ENCODE assay signal across 13 mouse cellular contexts in genomic region chr11:69878399-69878798, GRCm38 (mm10). TPM values are rescaled to one million over a fixed set of nuclear protein-coding genes. Genes with fewer than 3 reads are reported as not detected.
DNase-seq lines count a peak whose midpoint lies in the region; ATAC-seq and TF ChIP-seq lines count a peak whose summit lies in the region.
"Had no signal": no experiment of that assay in that cellular context is flagged by ENCODE, and none has a peak within 500 bp of the region (broad histone marks: within the 10 kb centered on the region; RNA-seq: fewer than 3 reads in every experiment).

No protein-coding gene starts in this region.

- no peak for TF ChIP-seq EP300 in stomach, postnatal 0 days (optimal IDR thresholded peaks at IDR 0.05)

- no peak overlapping the region for H3K27ac ChIP-seq in intestine, embryonic 15.5 days
- H3K27ac ChIP-seq in intestine, postnatal 0 days (ENCODE audit: low read depth, low read length) = no peak overlapping the region
- peak overlapping the region; percentile 96 for H3K27ac ChIP-seq in embryonic fibroblast, embryonic 13.5 days (ENCODE audit: insufficient read depth, low read length)
- H3K27ac ChIP-seq in stomach, postnatal 0 days (replicated peaks) = peak overlapping the region; percentile 93
- H3K27ac ChIP-seq: limb, embryonic 12.5 days; midbrain, embryonic 15.5 days had no signal

- ATAC-seq in intestine, embryonic 15.5 days = no peak
- ATAC-seq in intestine, postnatal 0 days = no peak
- ATAC-seq in stomach, postnatal 0 days (ENCODE audit: low FRiP score, low TSS enrichment) = peak; percentile 28
- ATAC-seq: midbrain, embryonic 15.5 days had no signal

- peak; percentile 43 for DNase-seq in urinary bladder, postnatal 14 days (ENCODE audit: low spot score)
- DNase-seq in urinary bladder, postnatal 10 days (ENCODE audit: low spot score) = no peak
- peak; percentile 52 for DNase-seq in stomach, postnatal 0 days (ENCODE audit: low spot score)
- DNase-seq in retina, postnatal 1 day = no peak
- DNase-seq in layer of hippocampus, adult 18-20 months (ENCODE audit: low spot score in 2 of 2) = no peak

- 75% methylated on average over 3 of the region's 3 CpGs for WGBS in intestine, embryonic 15.5 days
- 81% methylated on average over 3 of the region's 3 CpGs for WGBS in intestine, postnatal 0 days
- 52% methylated on average over 3 of the region's 3 CpGs for WGBS in stomach, postnatal 0 days

- H3K9ac ChIP-seq in intestine, embryonic 15.5 days = 0 out of 2 replicates have a peak overlapping the region, but pooled peaks have one; percentile 1
- H3K9ac ChIP-seq in intestine, postnatal 0 days (ENCODE audit: low read depth, low read length) = no peak overlapping the region
- H3K9ac ChIP-seq in stomach, postnatal 0 days (ENCODE audit: low read length) = no peak overlapping the region
- H3K9ac ChIP-seq: embryonic facial prominence, embryonic 12.5 days; limb, embryonic 12.5 days; midbrain, embryonic 15.5 days had no signal

- H3K27me3 ChIP-seq in intestine, embryonic 15.5 days (replicated peaks) = no peaks in the 10 kb centered on the region
- no peaks in the 10 kb centered on the region for H3K27me3 ChIP-seq in intestine, postnatal 0 days (replicated peaks; ENCODE audit: control insufficient read depth, insufficient read depth, low read length)
- no peaks in the 10 kb centered on the region for H3K27me3 ChIP-seq in stomach, postnatal 0 days (ENCODE audit: control insufficient read depth, insufficient read depth, low read length)
- H3K27me3 ChIP-seq: embryonic facial prominence, embryonic 12.5 days; limb, embryonic 12.5 days had no signal

- H3K4me1 ChIP-seq in intestine, embryonic 15.5 days (replicated peaks) = peaks cover 27% of the 10 kb centered on the region
- H3K4me1 ChIP-seq in intestine, postnatal 0 days (replicated peaks; ENCODE audit: control insufficient read depth, insufficient read depth, low read length) = peaks cover 5% of the 10 kb centered on the region; the same call in 1 of the 2 replicates
- H3K4me1 ChIP-seq in embryonic fibroblast, embryonic 13.5 days (ENCODE audit: control insufficient read depth, insufficient read depth, low read length) = no peaks in the 10 kb centered on the region; the same call in 1 of the 2 replicates
- H3K4me1 ChIP-seq in stomach, postnatal 0 days (replicated peaks; ENCODE audit: control insufficient read depth, insufficient read depth) = peaks cover 11% of the 10 kb centered on the region

- peak; percentile 52; the same call in 1 of the 2 replicates for TF ChIP-seq POLR2A in embryonic fibroblast, embryonic 13.5 days (IDR thresholded peaks at IDR 0.05; ENCODE audit: low read depth, low read length)

- no peak overlapping the region for H3K4me3 ChIP-seq in intestine, embryonic 15.5 days (replicated peaks)
- H3K4me3 ChIP-seq in intestine, postnatal 0 days (ENCODE audit: low read depth, low read length) = no peak overlapping the region
- H3K4me3 ChIP-seq in embryonic fibroblast, embryonic 13.5 days (ENCODE audit: insufficient read depth, low read length) = peak overlapping the region; percentile 80
- H3K4me3 ChIP-seq in stomach, postnatal 0 days (ENCODE audit: low read depth, low read length) = no peak overlapping the region
- H3K4me3 ChIP-seq: embryonic facial prominence, embryonic 12.5 days; limb, embryonic 12.5 days; midbrain, embryonic 15.5 days had no signal

- TF ChIP-seq CTCF in intestine, postnatal 0 days (IDR thresholded peaks at IDR 0.05; ENCODE audit: low read depth) = no peak
- TF ChIP-seq CTCF in embryonic fibroblast, embryonic 13.5 days (IDR thresholded peaks at IDR 0.05; ENCODE audit: borderline replicate concordance, insufficient read depth, low read length) = no peak
- no peak for TF ChIP-seq CTCF in stomach, postnatal 0 days (IDR thresholded peaks at IDR 0.05; ENCODE audit: low read depth)

- H3K36me3 ChIP-seq in intestine, embryonic 15.5 days = no peaks in the 10 kb centered on the region
- no peaks in the 10 kb centered on the region for H3K36me3 ChIP-seq in intestine, postnatal 0 days (ENCODE audit: control insufficient read depth, insufficient read depth)
- no peaks in the 10 kb centered on the region for H3K36me3 ChIP-seq in stomach, postnatal 0 days (ENCODE audit: control insufficient read depth, insufficient read depth, low read length)
- H3K36me3 ChIP-seq: embryonic facial prominence, embryonic 12.5 days; limb, embryonic 12.5 days; midbrain, embryonic 15.5 days had no signal

- H3K4me2 ChIP-seq in intestine, embryonic 15.5 days (replicated peaks) = peak overlapping the region; percentile 88; the same call in 1 of the 2 replicates
- no peak overlapping the region for H3K4me2 ChIP-seq in intestine, postnatal 0 days (replicated peaks; ENCODE audit: low read depth)
- H3K4me2 ChIP-seq in stomach, postnatal 0 days (replicated peaks; ENCODE audit: low read depth) = no peak overlapping the region
- H3K4me2 ChIP-seq: embryonic facial prominence, embryonic 12.5 days; midbrain, embryonic 15.5 days had no signal

- no peaks in the 10 kb centered on the region for H3K9me3 ChIP-seq in intestine, embryonic 15.5 days
- H3K9me3 ChIP-seq in intestine, postnatal 0 days (ENCODE audit: control insufficient read depth) = no peaks in the 10 kb centered on the region
- no peaks in the 10 kb centered on the region for H3K9me3 ChIP-seq in stomach, postnatal 0 days (ENCODE audit: control insufficient read depth, low read length)
- H3K9me3 ChIP-seq: embryonic facial prominence, embryonic 12.5 days; limb, embryonic 12.5 days; midbrain, embryonic 15.5 days had no signal

RNA-seq across cellular contexts. Expression of gene Tmem95, which starts 0.6 kb away (rescaled TPM):
- not detected in 2 replicates for polyA plus RNA-seq in intestine, embryonic 15.5 days (2015; fragmentation: Nextera tagmentation; extraction: Ambion mirVana)
- polyA plus RNA-seq in intestine, postnatal 0 days (2015; fragmentation: Nextera tagmentation; extraction: Ambion mirVana) = not detected in 2 replicates
- polyA plus RNA-seq in embryonic fibroblast, embryonic 13.5 days (2011; ENCODE audit: insufficient read length, low read depth, missing spikeins) = not detected in 2 replicates
- 0.25 and 0.54 TPM in 2 replicates for polyA plus RNA-seq in stomach, postnatal 0 days (2015; fragmentation: Nextera tagmentation; extraction: Ambion mirVana)
- total RNA-seq in layer of hippocampus, adult 18-20 months (2021) = not detected
- polyA plus RNA-seq: embryonic facial prominence, embryonic 12.5 days; heart, embryonic 14.5 days; kidney, embryonic 14.5 days; limb, embryonic 12.5 days; midbrain, embryonic 15.5 days had no signal

RNA-seq across cellular contexts. Expression of gene Kctd11, which starts 2.8 kb away (rescaled TPM):
- polyA plus RNA-seq in intestine, embryonic 15.5 days (2015; fragmentation: Nextera tagmentation; extraction: Ambion mirVana) = 5.2 and 5.5 TPM in 2 replicates
- polyA plus RNA-seq in intestine, postnatal 0 days (2015; fragmentation: Nextera tagmentation; extraction: Ambion mirVana) = 4.0 and 4.1 TPM in 2 replicates
- 20.7 and 26.0 TPM in 2 replicates for polyA plus RNA-seq in embryonic fibroblast, embryonic 13.5 days (2011; ENCODE audit: insufficient read length, low read depth, missing spikeins)
- polyA plus RNA-seq in stomach, postnatal 0 days (2015; fragmentation: Nextera tagmentation; extraction: Ambion mirVana) = 15.9 and 18.1 TPM in 2 replicates
- 1 to 10 TPM; 1.3 to 1.4 TPM for total RNA-seq in layer of hippocampus, adult 18-20 months (2021)

RNA-seq across cellular contexts. Expression of gene Acap1, which starts 16.9 kb away (rescaled TPM):
- 4.8 and 5.9 TPM in 2 replicates for polyA plus RNA-seq in intestine, embryonic 15.5 days (2015; fragmentation: Nextera tagmentation; extraction: Ambion mirVana)
- polyA plus RNA-seq in intestine, postnatal 0 days (2015; fragmentation: Nextera tagmentation; extraction: Ambion mirVana) = 1.1 TPM in 2 replicates
- not detected in 2 replicates for polyA plus RNA-seq in embryonic fibroblast, embryonic 13.5 days (2011; ENCODE audit: insufficient read length, low read depth, missing spikeins)
- polyA plus RNA-seq in stomach, postnatal 0 days (2015; fragmentation: Nextera tagmentation; extraction: Ambion mirVana) = 0.70 and 0.71 TPM in 2 replicates
- total RNA-seq in layer of hippocampus, adult 18-20 months (2021) = not detected

RNA-seq across cellular contexts. Expression of gene Tnk1, which starts 19.9 kb away (rescaled TPM):
- polyA plus RNA-seq in intestine, embryonic 15.5 days (2015; fragmentation: Nextera tagmentation; extraction: Ambion mirVana) = 14.4 and 16.4 TPM in 2 replicates
- polyA plus RNA-seq in intestine, postnatal 0 days (2015; fragmentation: Nextera tagmentation; extraction: Ambion mirVana) = 11.7 and 12.8 TPM in 2 replicates
- not detected in 2 replicates for polyA plus RNA-seq in embryonic fibroblast, embryonic 13.5 days (2011; ENCODE audit: insufficient read length, low read depth, missing spikeins)
- 12.3 TPM in 2 replicates for polyA plus RNA-seq in stomach, postnatal 0 days (2015; fragmentation: Nextera tagmentation; extraction: Ambion mirVana)
- not detected for total RNA-seq in layer of hippocampus, adult 18-20 months (2021)

RNA-seq across cellular contexts. Expression of gene 2810408A11Rik, which starts 22.4 kb away (rescaled TPM):
- 7.7 and 7.9 TPM in 2 replicates for polyA plus RNA-seq in intestine, embryonic 15.5 days (2015; fragmentation: Nextera tagmentation; extraction: Ambion mirVana)
- polyA plus RNA-seq in intestine, postnatal 0 days (2015; fragmentation: Nextera tagmentation; extraction: Ambion mirVana) = 3.5 and 3.8 TPM in 2 replicates
- 3.5 and 4.9 TPM in 2 replicates for polyA plus RNA-seq in embryonic fibroblast, embryonic 13.5 days (2011; ENCODE audit: insufficient read length, low read depth, missing spikeins)
- 5.6 and 5.9 TPM in 2 replicates for polyA plus RNA-seq in stomach, postnatal 0 days (2015; fragmentation: Nextera tagmentation; extraction: Ambion mirVana)
- total RNA-seq in layer of hippocampus, adult 18-20 months (2021) = under 1 TPM; 0.17 to 0.58 TPM

Comparison
In these comparisons a context has a peak if more than half of its experiments do, and no peak if none do; other contexts are left out.
1. DNase-seq: peak in urinary bladder, postnatal 14 days (single experiment) and stomach, postnatal 0 days (single experiment); none in urinary bladder, postnatal 10 days (single experiment), retina, postnatal 1 day (single experiment) and layer of hippocampus, adult 18-20 months (0 of 2).
2. H3K27ac ChIP-seq: peak in embryonic fibroblast, embryonic 13.5 days (single experiment) and stomach, postnatal 0 days (single experiment); none in intestine, embryonic 15.5 days (single experiment) and intestine, postnatal 0 days (single experiment).